Mouse (Mus musculus) C2C12 (cell line): Measurements from ENCODE around the gene Ager. TPM values are rescaled to one million over a fixed set of nuclear protein-coding genes. Genes with fewer than 3 reads are reported as not detected.

Source experiments
- H3K27me3 ChIP-seq: one replicate; pipeline ENCODE4 v1.6.1; 2011; ENCODE audit not compliant: control insufficient read depth, insufficient read depth, insufficient read length
- H3K36me3 ChIP-seq: one replicate; pipeline ENCODE4 v1.6.1; 2011; ENCODE audit not compliant: control insufficient read depth, insufficient read depth
- H3K4me3 ChIP-seq: one replicate; pipeline ENCODE4 v1.5.1; 2011; ENCODE audit warnings: mild to moderate bottlenecking, control low read depth; ENCODE audit not compliant: poor library complexity, insufficient read depth, severe bottlenecking
- H3K79me2 ChIP-seq: one replicate; pipeline ENCODE4 v1.6.1; 2011; ENCODE audit not compliant: control insufficient read depth, insufficient read depth
- H3K79me3 ChIP-seq: one replicate; pipeline ENCODE4 v1.6.1; 2011; ENCODE audit warnings: low read depth, control low read depth
- H3ac ChIP-seq: one replicate; pipeline ENCODE3; 2011; ENCODE audit warnings: low read depth; ENCODE audit not compliant: control insufficient read depth, insufficient read length
- CEBPB ChIP-seq: IDR thresholded peaks from one replicate; pipeline ENCODE4 v1.6.1; 2011; ENCODE audit warnings: low read depth, mild to moderate bottlenecking, control low read depth, moderate library complexity
- CTCF ChIP-seq: IDR thresholded peaks from one replicate; pipeline ENCODE4 v1.5.1; 2011; ENCODE audit not compliant: control insufficient read depth, insufficient read depth, insufficient read length
- FOSL1 ChIP-seq: IDR thresholded peaks from one replicate; pipeline ENCODE4 v1.8.0; 2011; ENCODE audit warnings: mild to moderate bottlenecking, low read length; ENCODE audit not compliant: poor library complexity, insufficient read depth, severe bottlenecking
- MAX ChIP-seq: IDR thresholded peaks from one replicate; pipeline ENCODE4 v1.6.1; 2011; ENCODE audit warnings: mild to moderate bottlenecking, control low read depth
- MYOD1 ChIP-seq: IDR thresholded peaks from one replicate; pipeline ENCODE4 v1.6.1; 2011; ENCODE audit warnings: low read depth; ENCODE audit not compliant: control insufficient read depth, insufficient read length
- MYOG ChIP-seq: IDR thresholded peaks from one replicate; pipeline ENCODE4 v1.6.1; 2011; ENCODE audit not compliant: control insufficient read depth, insufficient read length; ENCODE audit errors: extremely low read depth
- USF1 ChIP-seq: IDR thresholded peaks from one replicate; pipeline ENCODE4 v1.6.1; 2011; ENCODE audit warnings: low read depth, mild to moderate bottlenecking, control low read depth, moderate library complexity
- polyA plus RNA-seq: library from polyadenylated mRNA; unstranded; fragments of >200 nt; fragmentation: generic; extraction: Trizol; gene quantifications from one replicate; pipeline ENCODE4 v1.2.1, GENCODE M21; 2012; ENCODE audit warnings: missing spikeins

Ager gene
- polyA plus RNA-seq, 1 experiment: 0.30 TPM

DNA sequence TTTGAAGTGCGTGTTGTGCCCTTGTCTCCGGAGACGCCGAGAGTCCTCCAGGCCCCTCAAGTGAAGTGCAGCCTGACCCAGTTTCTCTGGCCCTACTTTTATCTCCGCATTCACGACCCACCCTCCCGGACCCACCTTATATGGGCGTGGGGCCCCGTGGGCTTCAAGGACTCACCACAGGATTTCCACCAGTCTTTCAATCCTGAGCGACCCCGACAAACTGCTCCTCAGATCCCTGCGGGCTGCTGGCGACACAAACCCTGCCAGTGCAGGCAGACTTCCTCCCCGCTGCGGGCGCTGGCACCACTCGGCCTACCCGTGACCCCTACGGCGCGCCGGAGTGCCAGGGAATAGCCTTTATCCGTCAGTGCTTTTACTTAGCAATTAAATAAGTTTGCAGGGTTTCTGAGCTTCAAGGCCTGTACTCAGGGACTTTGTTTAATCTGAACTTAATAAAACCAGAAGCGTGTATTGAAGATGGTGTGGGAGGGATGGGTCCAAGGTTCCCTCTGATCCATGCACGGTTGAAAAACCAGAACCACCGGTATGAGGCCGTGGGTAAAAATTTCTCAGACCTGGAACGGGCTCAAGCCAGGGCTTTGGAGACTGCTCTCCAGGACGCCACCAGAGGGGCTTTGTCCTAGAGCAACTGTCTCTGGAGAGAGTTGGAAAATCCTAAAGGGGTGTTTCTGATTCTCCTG is 30.4 kb downstream of the Ager start, which contains the start of gene Ppt2:
Gene Ppt2 (minus strand): TSS at position 568 of the 701 bp plus-strand sequence.
- Histone ChIP-seq H3K4me3 (peak within 1 kb of the TSS; percentile 32), H3K79me2 (no peaks in the 10 kb centered on the region), H3K27me3 (peaks cover 27% of the 10 kb centered on the region), H3K36me3 (no peaks in the 10 kb centered on the region), H3ac (peak within 1 kb of the TSS; percentile 75), H3K79me3 (no peaks in the 10 kb centered on the region)
- TF ChIP-seq MYOD1: no peak
- no peak for TF ChIP-seq CEBPB
- no peak for TF ChIP-seq MAX
- no peak for TF ChIP-seq FOSL1
- no peak for TF ChIP-seq USF1
- TF ChIP-seq MYOG: no peak
- TF ChIP-seq CTCF: no peak

DNA sequence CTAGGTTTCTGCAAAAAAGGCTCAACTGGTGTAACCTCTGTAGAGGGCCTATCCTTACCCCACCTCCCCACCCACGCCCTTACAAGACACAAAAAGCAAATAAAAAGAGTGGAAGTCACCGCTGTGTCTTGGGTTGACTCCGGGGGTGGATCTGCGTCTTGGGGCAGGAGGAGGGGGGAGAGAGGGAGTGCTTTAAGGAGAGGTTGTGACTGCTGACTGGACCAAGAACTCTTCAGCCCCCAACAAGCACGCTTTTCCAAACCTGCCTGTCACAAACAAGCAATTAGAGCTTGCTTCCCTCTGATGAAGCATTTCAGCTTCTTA is 30.9 kb downstream of the Ager start:
- H3K27me3 ChIP-seq: peaks cover 31% of the 10 kb centered on the region

GRCm38 (mm10) chr17:34629221-34629751 is 31.6 kb downstream of the Ager start, which contains the start of gene Prrt1:
TSS of gene Prrt1 (plus strand) at chr17:34629533.
- H3K4me3 ChIP-seq: no peak within 1 kb of the TSS

More for the DNA sequence above, 30.9 kb downstream of the Ager start:
- Histone ChIP-seq H3ac (no peak overlapping the region), H3K79me2 (no peaks in the 10 kb centered on the region), H3K4me3 (no peak overlapping the region), H3K79me3 (no peaks in the 10 kb centered on the region), H3K36me3 (no peaks in the 10 kb centered on the region)
- TF ChIP-seq FOSL1: no peak
- TF ChIP-seq CEBPB: no peak
- no peak for TF ChIP-seq MYOD1
- TF ChIP-seq USF1: no peak

GRCm38 (mm10) chr17:34629796-34630603 is 32.3 kb downstream of the Ager start:
- peaks cover 38% of the 10 kb centered on the region for H3K27me3 ChIP-seq

More at GRCm38 (mm10) chr17:34629221-34629751, 31.6 kb downstream of the Ager start, which contains the start of gene Prrt1:
- peaks cover 38% of the 10 kb centered on the region for H3K27me3 ChIP-seq
- TF ChIP-seq CTCF (no peak), USF1 (no peak), MYOG (no peak), MYOD1 (no peak), MAX (no peak), CEBPB (no peak), FOSL1 (no peak)
- no peak within 1 kb of the TSS for H3ac ChIP-seq
- no peaks in the 10 kb centered on the region for H3K36me3 ChIP-seq
- H3K79me2 ChIP-seq: no peaks in the 10 kb centered on the region
- H3K79me3 ChIP-seq: no peaks in the 10 kb centered on the region

GRCm38 (mm10) chr17:34630761-34631301 is 33.2 kb downstream of the Ager start:
- H3K36me3 ChIP-seq: no peaks in the 10 kb centered on the region
- no peaks in the 10 kb centered on the region for H3K79me2 ChIP-seq
- no peak overlapping the region for H3K4me3 ChIP-seq
- no peak overlapping the region for H3ac ChIP-seq
- H3K79me3 ChIP-seq: no peaks in the 10 kb centered on the region
- TF ChIP-seq CEBPB (no peak), MAX (no peak), CTCF (no peak), USF1 (no peak), MYOD1 (no peak), MYOG (no peak), FOSL1 (no peak)
- peaks cover 38% of the 10 kb centered on the region for H3K27me3 ChIP-seq

More at GRCm38 (mm10) chr17:34629796-34630603, 32.3 kb downstream of the Ager start:
- no peak overlapping the region for H3ac ChIP-seq
- H3K79me2 ChIP-seq: no peaks in the 10 kb centered on the region
- H3K4me3 ChIP-seq: no peak overlapping the region
- no peaks in the 10 kb centered on the region for H3K36me3 ChIP-seq
- no peak for TF ChIP-seq CEBPB
- TF ChIP-seq FOSL1: no peak
- TF ChIP-seq MAX: no peak
- TF ChIP-seq MYOD1: no peak
- no peak for TF ChIP-seq MYOG
- TF ChIP-seq CTCF: no peak
- TF ChIP-seq USF1: no peak
- no peaks in the 10 kb centered on the region for H3K79me3 ChIP-seq
